Mouse (Mus musculus) lung, embryonic 14.5 days (tissue): Measurements from ENCODE around the gene Cdc20b. TPM values are rescaled to one million over a fixed set of nuclear protein-coding genes. Genes with fewer than 3 reads are reported as not detected.
A peak's percentile ranks its signal among the peaks of the same experiment; 100 is the strongest.

Source experiments
- ATAC-seq: fragments of 200-750 bp; cut with Nextera tagmentation; 2 replicates; pipeline ENCODE4 v1.8.0; 2017; ENCODE audit warnings: mild to moderate bottlenecking, moderate TSS enrichment, moderate library complexity; ENCODE audit not compliant: insufficient read depth
- DNase-seq: peaks from one replicate; pipeline ENCODE4 v3.0.0-alpha.2; 2015
- H3K27ac ChIP-seq: fragments of 300-500 bp; sonication (generic); 2 replicates; pipeline ENCODE4 v1.5.1; 2014; ENCODE audit warnings: low read depth, mild to moderate bottlenecking, moderate library complexity
- H3K27me3 ChIP-seq: fragments of 300-500 bp; sonication (generic); 2 replicates; pipeline ENCODE4 v1.6.1; 2014; ENCODE audit warnings: low read length, control low read depth; ENCODE audit not compliant: insufficient read depth
- H3K36me3 ChIP-seq: fragments of 300-500 bp; sonication (generic); 2 replicates; pipeline ENCODE4 v1.6.1; 2014; ENCODE audit warnings: control low read depth; ENCODE audit not compliant: insufficient read depth
- H3K4me1 ChIP-seq: fragments of 300-500 bp; sonication (generic); 2 replicates; pipeline ENCODE4 v1.6.1; 2014; ENCODE audit warnings: antibody characterized with exemption, control low read depth; ENCODE audit not compliant: insufficient read depth
- H3K4me2 ChIP-seq: fragments of 300-500 bp; sonication (generic); 2 replicates; pipeline ENCODE4 v1.6.1; 2014; ENCODE audit warnings: mild to moderate bottlenecking
- H3K4me3 ChIP-seq: fragments of 300-500 bp; sonication (generic); 2 replicates; pipeline ENCODE4 v1.5.1; 2014; ENCODE audit warnings: low read depth, low read length
- H3K9ac ChIP-seq: fragments of 300-500 bp; sonication (generic); 2 replicates; pipeline ENCODE4 v1.6.1; 2014
- H3K9me3 ChIP-seq: fragments of 300-500 bp; sonication (generic); 2 replicates; pipeline ENCODE4 v1.6.1; 2016; ENCODE audit warnings: low read depth, low read length, control low read depth
- CTCF ChIP-seq: IDR thresholded peaks from 2 replicates; pipeline ENCODE4 v1.5.1; 2016; ENCODE audit warnings: antibody characterized with exemption, low read depth
- WGBS: fragments of 180-500 bp; shearing (Covaris S2); extraction: QIAGEN DNeasy Blood & Tissue Kit; methylation state at CpG from one replicate; pipeline ENCODE4 v1.1.7; 2014; 5-methylcytosine and 5-hydroxymethylcytosine counted together
- microRNA counts: library from miRNA; unstranded; fragments of <30 nt; microRNA quantifications from one replicate; lab custom pipeline; 2016
- microRNA-seq: library from miRNA; unstranded; fragments of <30 nt; microRNA quantifications from one replicate; pipeline ENCODE4, GENCODE M21; 2016; ENCODE audit warnings: borderline number of aligned reads
- polyA plus RNA-seq: library from polyadenylated mRNA; unstranded; fragments of >200 nt; fragmentation: Nextera tagmentation; extraction: Ambion mirVana; gene quantifications from 2 replicates; pipeline ENCODE4 v1.2.1, GENCODE M21; 2014

Gene Cdc20b
- polyA plus RNA-seq, 1 experiment from 2014 or later = not detected

- Histone ChIP-seq H3K36me3 (no peaks in the 10 kb centered on the region), H3K4me1 (no peaks in the 10 kb centered on the region), H3K9me3 (no peaks in the 10 kb centered on the region), H3K9ac (no peak overlapping the region), H3K27ac (no peak overlapping the region), H3K4me3 (no peak overlapping the region), H3K4me2 (no peak overlapping the region), H3K27me3 (no peaks in the 10 kb centered on the region)
- TF ChIP-seq CTCF = no peak
- ATAC-seq = no peak
- 82% methylated on average over 17 of the region's 17 CpGs for WGBS
- no peak for DNase-seq
These were observed 85.7 kb downstream of the Cdc20b start for GRCm38 (mm10) chr13:113120324-113121237.

- no peak for TF ChIP-seq CTCF
- H3K27me3 ChIP-seq = no peaks in the 10 kb centered on the region
- H3K9me3 ChIP-seq = no peaks in the 10 kb centered on the region
- H3K9ac ChIP-seq = no peak overlapping the region
- no peaks in the 10 kb centered on the region for H3K36me3 ChIP-seq
- H3K4me3 ChIP-seq = no peak overlapping the region
- WGBS = 88% methylated on average over 14 of the region's 14 CpGs
- no peak overlapping the region for H3K4me2 ChIP-seq
- ATAC-seq (no peak), DNase-seq (no peak)
- no peak overlapping the region for H3K27ac ChIP-seq
- no peaks in the 10 kb centered on the region for H3K4me1 ChIP-seq
These were observed 86.4 kb downstream of the Cdc20b start for GRCm38 (mm10) chr13:113121326-113121725.

- 75% methylated on average over 1 of the region's 1 CpGs for WGBS
- Histone ChIP-seq H3K4me3 (no peak overlapping the region), H3K4me1 (no peaks in the 10 kb centered on the region), H3K9me3 (no peaks in the 10 kb centered on the region), H3K27me3 (no peaks in the 10 kb centered on the region), H3K27ac (no peak overlapping the region), H3K9ac (no peak overlapping the region), H3K36me3 (no peaks in the 10 kb centered on the region), H3K4me2 (no peak overlapping the region)
- DNase-seq (no peak), ATAC-seq (no peak)
- TF ChIP-seq CTCF = no peak
These were observed 95.1 kb downstream of the Cdc20b start for GRCm38 (mm10) chr13:113129974-113130373.

- Histone ChIP-seq H3K9ac (no peak overlapping the region), H3K9me3 (no peaks in the 10 kb centered on the region), H3K27me3 (no peaks in the 10 kb centered on the region), H3K27ac (no peak overlapping the region), H3K4me2 (no peak overlapping the region), H3K4me3 (no peak overlapping the region), H3K4me1 (no peaks in the 10 kb centered on the region), H3K36me3 (no peaks in the 10 kb centered on the region)
- DNase-seq = peak; percentile 6
- 92% methylated on average over 1 of the region's 1 CpGs for WGBS
- ATAC-seq = no peak
- TF ChIP-seq CTCF = no peak
These were observed 104.7 kb downstream of the Cdc20b start for GRCm38 (mm10) chr13:113139597-113139996.

MicroRNA genes within 50 kb of the gene (microRNA counts, 519-probe panel; counts per million panel counts)
- microRNA mmu-miR-449a (lab: Ali Mortazavi, UCI) = 2,765 counts per million, percentile 51 among the panel's probes with 10 or more counts
- microRNA mmu-miR-449b (lab: Ali Mortazavi, UCI) = 30.5 counts per million
- microRNA mmu-miR-449c (lab: Ali Mortazavi, UCI) = 30.5 counts per million

Small RNA genes within 50 kb of the gene (microRNA-seq; reads per million reads assigned to microRNA genes)
- gene Mir449a (1,800 reads per million, percentile 78 among the genes with 10 or more reads in this experiment), gene Mir449b (2.9 reads per million, percentile 7 among the genes with 10 or more reads in this experiment), gene Mir449c (2.6 reads per million, percentile 6 among the genes with 10 or more reads in this experiment)

Other genes with a start within 250 kb of the Cdc20b start
- 52.7 and 58.5 TPM in 2 replicates for gene Plpp1, start 234.3 kb upstream of the Cdc20b start, polyA plus RNA-seq
- 82.5 and 83.0 TPM in 2 replicates for gene Mtrex, start 107.7 kb upstream of the Cdc20b start, polyA plus RNA-seq
- gene Dhx29, start 107.7 kb upstream of the Cdc20b start, polyA plus RNA-seq = 26.7 and 30.6 TPM in 2 replicates
- 5.2 and 5.8 TPM in 2 replicates for gene Ccno, start 47.3 kb upstream of the Cdc20b start, polyA plus RNA-seq
- gene Mcidas, start 41.3 kb upstream of the Cdc20b start, polyA plus RNA-seq = 1.1 and 2.2 TPM in 2 replicates
- 159 and 170 TPM in 2 replicates for gene Gpx8, start 11.3 kb downstream of the Cdc20b start, polyA plus RNA-seq
- gene Gzma, start 65.9 kb downstream of the Cdc20b start, polyA plus RNA-seq = not detected in 2 replicates
- 1.6 and 2.2 TPM in 2 replicates for gene Esm1, start 174.5 kb downstream of the Cdc20b start, polyA plus RNA-seq
- gene Gzmk, start 190.8 kb downstream of the Cdc20b start, polyA plus RNA-seq = not detected in 2 replicates